Mouse (Mus musculus) thymus, postnatal 4 days (tissue): ENCODE results near the gene Unc79.

Experiments used
- DNase-seq: peaks from one replicate; pipeline ENCODE4 v3.0.0; 2021

Unc79 gene

GRCm38 (mm10) chr12:103042711-103043110 lies 94.1 kb downstream of the Unc79 start:
- no peak for DNase-seq

GRCm38 (mm10) chr12:103044422-103044821 lies 95.8 kb downstream of the Unc79 start:
- DNase-seq = no peak

- no peak for DNase-seq
Measured at GRCm38 (mm10) chr12:103049865-103050264, 101.2 kb downstream of the Unc79 start.

- no peak for DNase-seq
Measured at GRCm38 (mm10) chr12:103059321-103060053, 110.8 kb downstream of the Unc79 start.

DNA sequence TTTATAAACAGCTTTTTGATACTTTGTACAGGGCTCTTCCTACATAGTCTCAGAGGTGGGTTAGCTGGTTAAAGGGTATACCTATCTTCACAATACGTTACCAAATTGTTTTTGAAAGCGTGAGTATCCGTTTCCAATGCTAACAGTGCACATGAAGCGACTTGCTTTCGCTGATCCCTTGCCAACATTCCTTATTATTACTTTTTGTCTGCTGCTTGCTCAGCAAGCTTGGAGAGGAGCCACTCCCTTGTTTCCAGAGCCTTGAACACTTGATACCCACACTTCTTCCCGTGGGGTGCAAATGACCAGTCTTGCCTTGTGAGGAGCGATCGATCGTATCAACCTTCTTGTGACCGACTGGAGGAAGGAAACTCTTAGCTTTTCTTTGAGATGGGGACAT lies 112.1 kb downstream of the Unc79 start:
- DNase-seq = no peak

DNA sequence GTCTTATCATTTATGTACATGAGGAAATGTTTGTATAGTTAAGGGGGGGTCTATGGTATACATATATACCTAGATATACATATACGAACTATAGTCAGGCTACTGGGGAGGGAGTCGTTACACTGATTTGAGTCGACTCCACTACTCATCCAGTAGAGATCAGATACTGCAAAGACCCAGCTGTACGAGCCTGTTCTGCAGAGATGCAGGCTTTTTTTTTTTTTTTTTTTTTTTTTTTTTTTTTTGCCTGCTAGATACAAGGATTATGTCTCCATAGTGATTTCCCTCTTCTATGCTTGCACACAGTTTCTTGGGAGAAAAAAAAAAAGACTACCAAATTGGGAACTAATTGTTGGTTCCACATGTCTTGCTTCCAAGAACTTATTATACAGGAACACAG lies 113.5 kb downstream of the Unc79 start:
- DNase-seq = no peak

DNA sequence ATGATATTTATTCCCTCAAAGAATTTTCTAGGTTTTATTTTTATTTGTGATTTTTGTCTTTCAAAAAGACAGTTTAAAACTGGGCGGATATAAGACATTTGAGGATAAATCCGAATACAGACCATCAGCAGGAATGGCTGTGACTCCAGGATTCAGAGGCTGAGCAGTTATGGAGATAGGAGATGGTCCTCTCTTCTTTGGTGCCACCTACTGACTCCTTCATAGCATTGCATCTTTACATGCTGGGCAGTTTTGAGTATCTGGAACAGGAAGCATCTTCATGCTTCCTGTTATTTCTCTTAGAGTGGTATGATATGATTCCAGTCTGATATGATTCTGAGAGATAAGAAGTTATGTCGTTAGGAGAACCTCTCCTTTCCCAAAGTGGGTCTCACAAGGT lies 116.3 kb downstream of the Unc79 start:
- DNase-seq = no peak

DNA sequence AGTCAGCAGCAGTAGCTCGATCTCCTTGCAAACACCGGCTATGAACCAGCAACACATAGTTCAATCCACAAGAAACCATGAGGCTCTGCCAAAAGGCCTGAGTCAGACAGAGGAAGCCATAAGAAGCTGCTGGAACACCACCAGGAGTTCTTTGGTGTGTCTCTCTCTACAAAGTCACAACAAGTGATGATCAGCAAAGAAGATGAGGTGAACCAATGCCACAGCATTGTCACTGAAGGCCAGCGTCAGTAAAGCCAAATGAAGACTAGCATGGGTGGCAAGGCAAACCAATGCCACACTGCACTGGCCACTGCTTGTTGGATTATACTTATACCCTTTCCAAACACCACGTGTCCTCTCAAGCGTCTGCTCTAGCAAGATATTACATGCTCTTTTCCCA lies 119.5 kb downstream of the Unc79 start:
- DNase-seq = no peak

- DNase-seq = no peak
Measured at GRCm38 (mm10) chr12:103069565-103069964, 120.9 kb downstream of the Unc79 start.

- DNase-seq = no peak
Measured at GRCm38 (mm10) chr12:103073953-103074352, 125.3 kb downstream of the Unc79 start.

DNA sequence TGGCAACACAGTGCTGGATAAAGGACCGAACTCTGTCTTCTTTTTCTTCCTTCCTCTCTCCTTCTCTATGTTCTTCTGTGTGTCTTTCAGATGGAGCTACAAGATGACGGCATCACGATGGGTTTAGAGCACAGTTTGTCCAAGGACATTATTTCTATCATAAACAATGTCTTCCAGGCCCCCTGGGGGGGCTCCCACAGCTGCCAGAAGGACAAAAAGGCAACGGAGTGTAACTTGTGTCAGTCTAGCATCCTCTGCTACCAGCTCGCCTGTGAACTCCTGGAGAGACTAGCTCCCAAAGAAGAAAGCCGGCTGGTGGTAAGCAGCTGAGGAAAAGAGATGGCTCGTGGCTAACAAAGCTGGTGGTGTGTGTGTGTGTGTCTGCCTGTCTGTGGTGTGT lies 130.1 kb downstream of the Unc79 start:
- DNase-seq = no peak

DNA sequence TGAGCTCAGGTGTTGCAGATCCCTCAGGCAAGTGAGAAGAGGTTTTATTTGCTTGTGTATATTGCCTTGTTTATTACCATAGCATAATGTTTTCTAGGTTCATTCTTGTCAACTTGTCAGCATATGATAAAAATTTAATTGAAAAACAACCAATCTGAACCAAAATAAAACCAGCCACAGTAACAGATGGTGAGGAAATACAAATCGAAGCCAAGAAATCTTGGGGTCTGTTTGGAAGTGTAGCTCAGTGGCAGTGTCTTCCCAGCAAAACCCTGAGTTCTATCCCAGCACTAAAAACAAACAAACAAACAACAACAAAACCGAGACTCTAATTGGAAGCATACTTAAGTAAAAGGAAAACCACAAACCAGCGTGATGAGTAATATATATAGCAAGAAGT lies 131.4 kb downstream of the Unc79 start:
- DNase-seq = no peak

GRCm38 (mm10) chr12:103091831-103092230 lies 143.2 kb downstream of the Unc79 start:
- no peak for DNase-seq

- no peak for DNase-seq
Measured at GRCm38 (mm10) chr12:103095160-103095559, 146.5 kb downstream of the Unc79 start.

GRCm38 (mm10) chr12:103099185-103099584 lies 150.5 kb downstream of the Unc79 start:
- no peak for DNase-seq

GRCm38 (mm10) chr12:103100088-103100487 lies 151.4 kb downstream of the Unc79 start:
- peak; percentile 45 for DNase-seq

GRCm38 (mm10) chr12:103103041-103103440 lies 154.4 kb downstream of the Unc79 start:
- DNase-seq = no peak

DNA sequence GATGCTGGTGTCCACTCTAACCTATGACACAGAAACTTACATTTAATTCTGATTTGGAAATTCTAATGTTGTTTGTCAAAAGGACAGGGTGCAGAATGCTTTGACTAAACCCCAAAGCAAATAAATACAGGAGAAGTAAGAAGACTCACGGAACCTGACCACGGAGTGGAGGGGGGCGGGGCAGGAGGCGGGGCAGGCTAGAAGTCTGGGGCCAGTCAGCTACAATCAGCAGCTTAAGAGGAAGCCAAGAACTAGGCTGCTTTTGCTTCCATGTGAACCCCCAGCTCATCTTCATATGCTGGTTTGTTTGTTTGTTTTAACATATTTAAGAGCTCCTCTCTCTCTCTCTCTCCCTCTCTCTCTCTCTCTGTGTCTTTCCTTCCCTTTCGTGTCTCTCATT lies 154.9 kb downstream of the Unc79 start:
- peak; percentile 52 for DNase-seq

DNA sequence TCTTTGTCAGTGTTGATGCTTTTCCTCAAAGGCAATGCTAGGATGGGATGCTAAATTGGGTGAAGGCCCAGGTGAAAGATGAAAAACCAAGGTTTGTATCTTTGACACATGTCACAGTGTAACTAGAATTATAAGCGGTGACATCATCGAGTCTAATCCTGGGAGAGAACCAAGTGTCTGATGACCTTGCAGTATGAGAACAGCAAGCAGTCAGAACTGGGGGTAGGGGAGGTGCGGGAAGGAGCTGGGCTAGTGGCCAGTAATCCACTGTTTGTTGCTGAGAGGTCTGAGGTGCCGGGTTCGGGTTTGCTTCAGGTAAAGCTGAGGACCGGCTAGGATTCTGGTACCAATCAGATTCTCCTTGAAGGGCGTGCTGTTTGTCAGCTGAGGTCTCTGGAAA lies 160.6 kb downstream of the Unc79 start:
- no peak for DNase-seq

- no peak for DNase-seq
Measured at GRCm38 (mm10) chr12:103116639-103117038, 168.0 kb downstream of the Unc79 start.

GRCm38 (mm10) chr12:103117517-103118193 lies 169.0 kb downstream of the Unc79 start:
- no peak for DNase-seq

- no peak for DNase-seq
Measured at GRCm38 (mm10) chr12:103121928-103122327, 173.3 kb downstream of the Unc79 start.

DNA sequence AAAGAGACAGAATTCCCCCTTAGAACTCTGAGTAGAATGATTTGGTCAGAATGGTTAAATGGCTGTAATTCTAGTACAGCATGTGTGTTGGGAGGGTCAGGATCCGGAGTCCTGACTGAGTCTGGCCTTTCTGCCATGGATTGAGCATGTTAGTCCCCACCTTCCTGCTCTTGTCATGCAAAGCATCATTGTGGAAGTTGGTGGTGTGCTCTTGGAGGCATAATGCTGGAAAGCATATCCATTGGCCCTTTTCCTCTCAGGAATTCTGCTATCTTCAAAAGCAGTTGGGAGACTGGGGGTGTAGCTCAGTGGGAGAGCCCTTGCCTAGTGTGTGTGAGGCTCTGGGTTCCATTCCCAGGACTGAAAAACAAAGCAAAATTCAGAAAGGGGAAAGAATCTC lies 175.2 kb downstream of the Unc79 start:
- DNase-seq = no peak

DNA sequence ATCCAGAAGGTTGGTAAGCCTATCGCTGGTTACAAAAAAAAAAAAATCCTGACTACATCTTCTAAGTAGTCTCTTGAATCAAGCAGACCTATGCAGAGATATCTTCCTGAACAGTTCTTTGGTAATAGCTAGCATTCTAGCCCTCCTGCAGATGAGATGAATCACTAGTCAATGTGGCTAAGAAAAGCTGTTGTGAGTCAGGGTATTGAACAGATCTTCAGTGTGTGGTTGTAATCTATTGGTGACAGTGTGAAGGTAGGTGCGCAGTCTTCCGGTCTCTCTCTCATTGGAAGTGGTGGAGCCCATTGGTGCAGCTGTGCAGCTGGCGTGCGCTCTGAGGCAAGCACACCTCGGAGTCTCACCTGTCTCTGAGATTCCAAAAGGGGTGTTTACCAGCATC lies 180.3 kb downstream of the Unc79 start:
- no peak for DNase-seq
